Mouse (Mus musculus) common myeloid progenitor, adult 5-6 weeks (primary cell): Measurements from ENCODE around the gene A030005L19Rik. TPM values are rescaled to one million over a fixed set of nuclear protein-coding genes. Genes with fewer than 3 reads are reported as not detected.
"Not testable (repeated sequence)": the region's sequence is repeated elsewhere in the genome, so short reads cannot be mapped to it uniquely, and the experiment has no call there.

ENCODE experiments used
- ATAC-seq: replicated peaks from 2 replicates; pipeline ENCODE4 v1.8.0; 2016; ENCODE audit warnings: low read depth, mild to moderate bottlenecking, moderate TSS enrichment, inconsistent platforms; ENCODE audit not compliant: poor library complexity, severe bottlenecking
- total RNA-seq: library from RNA; stranded (forward); fragments of 200-1000, 187-1606 nt; gene quantifications from 2 replicates; pipeline ENCODE4 v1.2.3, GENCODE M21; 2017

The A030005L19Rik gene
- total RNA-seq: not detected in 2 replicates

DNA sequence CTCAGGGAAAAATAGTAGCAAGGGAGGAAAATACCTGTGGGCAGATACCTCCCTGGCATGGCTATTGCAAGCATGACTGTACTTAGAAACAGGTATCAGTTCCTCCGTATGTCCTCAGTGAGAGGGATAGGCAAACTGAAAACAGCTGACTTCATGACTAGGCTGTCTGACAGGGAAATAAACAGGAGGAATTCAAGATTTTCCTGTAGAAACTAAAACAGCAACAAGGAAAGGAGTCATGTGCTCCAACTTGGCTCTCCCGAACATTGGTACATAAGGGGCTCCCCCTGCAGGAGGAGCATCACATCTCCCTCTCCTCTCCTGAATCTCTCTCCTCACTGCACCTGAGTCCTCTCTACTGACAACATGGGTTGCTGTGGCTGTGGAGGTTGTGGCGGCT lies at the start of gene A030005L19Rik:
TSS of gene A030005L19Rik (plus strand) at position 301 of the 400 bp plus-strand sequence.
- ATAC-seq: no peak

- ATAC-seq: no peak
These were observed 42.9 kb upstream of the A030005L19Rik start for GRCm38 (mm10) chr1:82870202-82870601.

GRCm38 (mm10) chr1:82879172-82879571 lies 34.0 kb upstream of the A030005L19Rik start:
- no peak for ATAC-seq

DNA sequence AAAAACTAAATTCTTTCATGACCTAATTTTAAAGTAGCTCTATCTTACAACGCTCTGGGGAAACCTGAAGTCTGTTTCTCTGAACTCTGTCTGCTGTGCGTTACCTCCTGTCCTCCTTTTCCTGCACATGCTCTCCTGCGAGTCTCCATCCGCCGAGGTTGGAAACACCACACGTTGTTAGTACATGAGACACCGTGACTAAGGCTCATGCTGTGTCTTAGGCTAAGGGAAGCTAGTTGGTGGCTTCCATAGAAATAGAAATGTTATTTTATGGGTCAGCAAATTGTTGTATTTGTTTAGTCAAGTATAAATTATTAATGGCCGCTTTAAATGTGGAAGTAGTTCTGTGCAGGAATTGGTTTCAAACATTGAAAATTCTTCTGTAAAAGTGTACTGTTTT lies 32.9 kb upstream of the A030005L19Rik start:
- no peak for ATAC-seq

DNA sequence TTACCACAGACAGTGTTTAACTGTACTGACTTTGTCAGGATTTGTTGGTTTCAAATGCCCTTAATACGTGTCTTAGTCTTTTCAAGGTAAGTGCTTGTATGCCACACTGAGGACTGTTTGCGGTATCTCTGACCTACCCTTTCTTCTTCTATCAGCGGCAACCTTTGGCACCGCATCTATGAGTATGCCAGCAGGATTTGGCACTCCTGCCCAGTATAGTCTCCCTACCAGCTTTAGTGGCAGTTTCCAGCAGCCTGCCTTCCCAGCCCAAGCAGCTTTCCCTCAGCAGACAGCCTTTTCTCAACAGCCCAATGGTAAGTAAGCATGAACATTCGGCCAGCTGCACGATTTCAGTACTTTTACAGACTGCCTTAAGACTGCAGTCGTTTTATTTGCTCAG lies 19.9 kb upstream of the A030005L19Rik start:
- ATAC-seq: no peak

DNA sequence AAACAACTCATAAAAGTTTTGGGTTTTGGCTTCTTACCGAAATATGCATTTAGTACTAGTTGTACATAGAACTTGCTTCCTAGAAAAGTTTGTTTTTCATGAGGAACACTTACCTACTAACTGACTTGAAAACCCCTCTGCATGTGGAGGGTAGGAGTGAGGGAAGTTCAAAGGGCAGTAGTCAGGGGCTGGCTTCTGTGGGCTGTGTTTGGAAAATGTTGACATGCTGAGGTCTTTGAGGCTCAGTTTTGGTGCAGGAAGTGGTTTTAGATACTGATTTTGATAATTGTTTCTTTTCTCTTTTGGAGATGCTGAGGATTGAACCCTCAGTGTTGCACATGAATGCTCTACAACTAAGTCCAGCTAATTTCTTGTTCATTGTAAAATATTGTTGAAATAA lies 12.6 kb upstream of the A030005L19Rik start:
- ATAC-seq: 0 out of 2 replicates have a peak, but pooled peaks have one; percentile 47

GRCm38 (mm10) chr1:82901201-82901600 lies 11.9 kb upstream of the A030005L19Rik start:
- ATAC-seq: no peak

- ATAC-seq: no peak
These were observed 7.2 kb upstream of the A030005L19Rik start for GRCm38 (mm10) chr1:82905886-82906285.

- ATAC-seq: not testable (repeated sequence)
These were observed 309 bp downstream of the A030005L19Rik start for GRCm38 (mm10) chr1:82913434-82913833.

- no peak for ATAC-seq
These were observed 11.5 kb downstream of the A030005L19Rik start, which contains the start of gene A030014E15Rik for GRCm38 (mm10) chr1:82924650-82925049. TSS of gene A030014E15Rik (plus strand) at chr1:82924917.

DNA sequence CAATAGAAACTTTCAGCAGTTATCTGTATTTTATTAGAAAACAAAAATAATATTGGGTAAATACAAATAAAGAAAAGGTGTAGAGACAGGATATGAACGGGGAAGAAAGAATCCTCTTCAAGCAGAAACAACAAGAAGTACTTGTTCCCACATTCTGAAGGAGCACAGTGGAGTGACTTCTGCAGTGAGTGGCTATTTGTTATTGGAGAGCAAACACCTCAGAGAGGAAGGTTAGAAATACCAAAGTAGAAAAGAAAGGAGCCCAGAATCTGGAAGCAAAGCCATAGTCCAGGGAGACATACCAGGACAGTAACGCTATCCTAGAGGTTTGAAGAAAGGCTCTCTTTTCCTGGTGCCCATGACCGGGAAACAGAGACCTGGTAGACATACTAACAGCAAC lies 17.4 kb downstream of the A030005L19Rik start:
- ATAC-seq: not testable (repeated sequence)

- not testable (repeated sequence) for ATAC-seq
These were observed 18.2 kb downstream of the A030005L19Rik start, which contains the start of gene Gm6217 for GRCm38 (mm10) chr1:82931326-82931725. TSS of gene Gm6217 (minus strand) at chr1:82931399.

GRCm38 (mm10) chr1:82938666-82939065 lies 25.5 kb downstream of the A030005L19Rik start:
- ATAC-seq: no peak

DNA sequence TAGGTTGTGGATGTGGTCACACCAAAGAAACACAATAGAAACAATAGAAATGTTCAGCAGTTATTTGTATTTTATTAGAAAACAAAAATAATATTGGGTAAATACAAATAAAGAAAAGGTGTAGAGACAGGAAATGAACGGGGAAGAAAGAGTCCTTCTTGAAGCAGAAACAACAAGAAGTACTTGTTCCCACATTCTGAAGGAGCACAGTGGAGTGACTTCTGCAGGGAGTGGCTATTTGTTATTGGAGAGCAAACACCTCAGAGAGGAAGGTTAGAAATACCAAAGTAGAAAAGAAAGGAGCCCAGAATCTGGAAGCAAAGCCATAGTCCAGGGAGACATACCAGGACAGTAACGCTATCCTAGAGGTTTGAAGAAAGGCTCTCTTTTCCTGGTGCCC lies 29.4 kb downstream of the A030005L19Rik start:
- not testable (repeated sequence) for ATAC-seq

DNA sequence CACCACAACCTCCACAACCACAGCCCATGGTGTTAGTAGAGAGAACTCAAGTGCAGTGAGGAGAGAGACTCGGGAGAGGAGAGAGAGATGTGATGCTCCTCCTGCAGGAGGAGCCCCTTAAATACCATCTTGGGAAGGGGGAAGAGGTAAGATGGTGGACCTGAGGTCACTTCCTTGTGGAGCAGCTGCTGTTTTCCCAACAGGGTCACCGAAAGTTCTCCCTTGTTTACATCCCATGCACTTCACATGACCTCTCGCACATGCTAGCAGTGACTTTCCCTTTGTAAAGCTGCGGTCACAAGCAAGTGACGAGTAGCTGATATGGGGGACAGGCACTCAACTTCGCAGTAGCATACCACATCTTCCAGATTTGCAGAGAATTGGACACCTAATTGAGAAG lies 30.2 kb downstream of the A030005L19Rik start, which contains the start of gene A030003K21Rik:
TSS of gene A030003K21Rik (minus strand) at position 94 of the 400 bp plus-strand sequence.
- not testable (repeated sequence) for ATAC-seq

- ATAC-seq: not testable (repeated sequence)
These were observed 32.9 kb downstream of the A030005L19Rik start for GRCm38 (mm10) chr1:82946029-82946428.

- no peak for ATAC-seq
These were observed 35.5 kb downstream of the A030005L19Rik start for GRCm38 (mm10) chr1:82948601-82949000.

- ATAC-seq: not testable (repeated sequence)
These were observed 42.8 kb downstream of the A030005L19Rik start, which contains the start of gene Gm7544 for GRCm38 (mm10) chr1:82955913-82956312. TSS of gene Gm7544 (minus strand) at chr1:82956013.

DNA sequence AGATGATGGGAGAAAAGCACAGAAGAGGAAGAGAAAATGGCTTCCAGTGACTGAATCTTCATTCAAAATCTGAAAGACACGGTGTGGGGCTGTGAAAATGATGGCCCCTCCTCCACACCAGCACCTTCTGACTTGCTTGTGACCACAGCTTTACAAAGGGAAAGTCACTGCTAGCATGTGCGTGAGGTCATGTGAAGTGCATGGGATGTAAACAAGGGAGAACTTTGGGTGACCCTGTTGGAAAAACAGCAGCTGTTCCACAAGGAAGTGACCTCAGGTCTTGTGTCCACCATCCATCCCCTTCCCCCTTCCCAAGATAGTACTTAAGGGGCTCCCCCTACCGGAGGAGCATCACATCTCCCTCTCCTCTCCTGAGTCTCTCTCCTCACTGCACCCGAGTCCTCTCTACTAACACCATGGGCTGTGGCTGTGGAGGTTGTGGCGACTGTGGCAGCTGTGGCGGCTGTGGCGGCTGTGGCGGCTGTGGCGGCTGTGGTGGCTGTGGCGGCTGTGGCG lies 46.8 kb downstream of the A030005L19Rik start, which contains the start of gene Gm47955:
TSS of gene Gm47955 (plus strand) at position 417 of the 516 bp plus-strand sequence.
- ATAC-seq: no peak
